Mouse (Mus musculus) lung, embryonic 14.5 days (tissue): Measurements from ENCODE around the gene Ubxn7. TPM values are rescaled to one million over a fixed set of nuclear protein-coding genes. Genes with fewer than 3 reads are reported as not detected.

Experiments
- ATAC-seq: fragments of 200-750 bp; cut with Nextera tagmentation; 2 replicates; pipeline ENCODE4 v1.8.0; 2017; ENCODE audit warnings: mild to moderate bottlenecking, moderate TSS enrichment, moderate library complexity; ENCODE audit not compliant: insufficient read depth
- DNase-seq: peaks from one replicate; pipeline ENCODE4 v3.0.0-alpha.2; 2015
- H3K27ac ChIP-seq: fragments of 300-500 bp; sonication (generic); 2 replicates; pipeline ENCODE4 v1.5.1; 2014; ENCODE audit warnings: low read depth, mild to moderate bottlenecking, moderate library complexity
- H3K27me3 ChIP-seq: fragments of 300-500 bp; sonication (generic); 2 replicates; pipeline ENCODE4 v1.6.1; 2014; ENCODE audit warnings: low read length, control low read depth; ENCODE audit not compliant: insufficient read depth
- H3K36me3 ChIP-seq: fragments of 300-500 bp; sonication (generic); 2 replicates; pipeline ENCODE4 v1.6.1; 2014; ENCODE audit warnings: control low read depth; ENCODE audit not compliant: insufficient read depth
- H3K4me1 ChIP-seq: fragments of 300-500 bp; sonication (generic); 2 replicates; pipeline ENCODE4 v1.6.1; 2014; ENCODE audit warnings: antibody characterized with exemption, control low read depth; ENCODE audit not compliant: insufficient read depth
- H3K4me2 ChIP-seq: fragments of 300-500 bp; sonication (generic); 2 replicates; pipeline ENCODE4 v1.6.1; 2014; ENCODE audit warnings: mild to moderate bottlenecking
- H3K4me3 ChIP-seq: fragments of 300-500 bp; sonication (generic); 2 replicates; pipeline ENCODE4 v1.5.1; 2014; ENCODE audit warnings: low read depth, low read length
- H3K9ac ChIP-seq: fragments of 300-500 bp; sonication (generic); 2 replicates; pipeline ENCODE4 v1.6.1; 2014
- H3K9me3 ChIP-seq: fragments of 300-500 bp; sonication (generic); 2 replicates; pipeline ENCODE4 v1.6.1; 2016; ENCODE audit warnings: low read depth, low read length, control low read depth
- CTCF ChIP-seq: IDR thresholded peaks from 2 replicates; pipeline ENCODE4 v1.5.1; 2016; ENCODE audit warnings: antibody characterized with exemption, low read depth
- WGBS: fragments of 180-500 bp; shearing (Covaris S2); extraction: QIAGEN DNeasy Blood & Tissue Kit; methylation state at CpG from one replicate; pipeline ENCODE4 v1.1.7; 2014; 5-methylcytosine and 5-hydroxymethylcytosine counted together
- polyA plus RNA-seq: library from polyadenylated mRNA; unstranded; fragments of >200 nt; fragmentation: Nextera tagmentation; extraction: Ambion mirVana; gene quantifications from 2 replicates; pipeline ENCODE4 v1.2.1, GENCODE M21; 2014

Ubxn7 gene
- polyA plus RNA-seq, 1 experiment from 2014 or later: 23.2 TPM

DNA sequence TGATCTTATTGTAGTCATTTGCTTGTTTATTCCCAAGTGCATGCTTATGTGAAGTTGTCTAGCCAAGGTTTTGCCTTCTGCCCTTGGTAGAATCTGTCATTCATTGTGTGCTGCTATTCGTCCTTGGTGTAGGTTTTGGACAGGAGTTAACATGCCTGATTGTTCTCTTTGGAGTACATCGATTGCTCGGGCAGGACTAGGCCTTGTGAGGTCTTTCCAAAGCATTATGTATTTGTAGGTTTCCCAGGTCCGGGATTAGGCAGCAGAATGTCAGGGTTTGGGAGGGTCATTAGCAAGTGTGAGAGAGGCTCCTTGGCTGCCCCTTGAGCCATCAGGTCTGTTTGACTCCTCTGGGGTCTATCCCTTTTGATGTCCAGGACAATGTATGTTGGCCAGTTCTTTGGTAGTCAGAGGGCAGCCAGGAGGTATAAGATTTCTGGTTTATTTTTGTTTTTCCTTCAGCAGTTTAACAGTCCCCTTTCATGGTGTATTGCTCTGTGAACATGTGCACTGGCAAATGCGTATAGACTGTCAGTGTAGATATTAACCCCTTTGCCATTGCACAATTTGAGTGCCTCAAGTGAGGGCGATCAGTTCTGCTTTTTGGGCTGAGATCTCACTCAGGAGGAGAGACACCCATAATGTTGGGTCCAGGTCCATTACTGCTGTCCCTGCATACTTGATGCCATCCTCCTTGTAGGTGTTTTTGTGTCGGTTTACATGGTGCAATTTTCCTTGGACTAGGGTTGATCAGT, 4.1 kb downstream of the Ubxn7 start:
- no peak overlapping the region for H3K4me3 ChIP-seq
- WGBS: 73% methylated on average over 7 of the region's 7 CpGs
- TF ChIP-seq CTCF: no peak
- H3K36me3 ChIP-seq: no peaks in the 10 kb centered on the region
- no peaks in the 10 kb centered on the region for H3K27me3 ChIP-seq
- no peak overlapping the region for H3K9ac ChIP-seq
- H3K9me3 ChIP-seq: no peaks in the 10 kb centered on the region
- no peak for DNase-seq
- no peak overlapping the region for H3K27ac ChIP-seq
- H3K4me1 ChIP-seq: no peaks in the 10 kb centered on the region
- no peak for ATAC-seq
- H3K4me2 ChIP-seq: no peak overlapping the region

- no peak overlapping the region for H3K27ac ChIP-seq
- TF ChIP-seq CTCF: no peak
- no peak overlapping the region for H3K4me3 ChIP-seq
- DNase-seq (no peak), ATAC-seq (no peak)
- H3K9me3 ChIP-seq: no peaks in the 10 kb centered on the region
- no peaks in the 10 kb centered on the region for H3K36me3 ChIP-seq
- no peak overlapping the region for H3K9ac ChIP-seq
- no peaks in the 10 kb centered on the region for H3K27me3 ChIP-seq
- no peak overlapping the region for H3K4me2 ChIP-seq
- H3K4me1 ChIP-seq: no peaks in the 10 kb centered on the region
These were observed 4.9 kb downstream of the Ubxn7 start for GRCm38 (mm10) chr16:32337001-32337400.

GRCm38 (mm10) chr16:32340451-32340850, 8.4 kb downstream of the Ubxn7 start:
- Histone ChIP-seq H3K9ac (no peak overlapping the region), H3K27ac (no peak overlapping the region), H3K4me3 (no peak overlapping the region), H3K27me3 (no peaks in the 10 kb centered on the region), H3K4me1 (no peaks in the 10 kb centered on the region), H3K9me3 (no peaks in the 10 kb centered on the region), H3K36me3 (no peaks in the 10 kb centered on the region), H3K4me2 (no peak overlapping the region)
- no peak for ATAC-seq
- DNase-seq: no peak
- 71% methylated on average over 1 of the region's 1 CpGs for WGBS
- TF ChIP-seq CTCF: no peak

GRCm38 (mm10) chr16:32345521-32345920, 13.5 kb downstream of the Ubxn7 start:
- ATAC-seq: no peak

GRCm38 (mm10) chr16:32350776-32351175, 18.7 kb downstream of the Ubxn7 start:
- Histone ChIP-seq H3K9me3 (no peaks in the 10 kb centered on the region), H3K36me3 (peaks cover 27% of the 10 kb centered on the region), H3K4me2 (no peak overlapping the region), H3K4me1 (no peaks in the 10 kb centered on the region), H3K27me3 (no peaks in the 10 kb centered on the region), H3K27ac (no peak overlapping the region), H3K9ac (no peak overlapping the region), H3K4me3 (no peak overlapping the region)
- TF ChIP-seq CTCF: no peak
- 82% methylated on average over 3 of the region's 3 CpGs for WGBS
- DNase-seq (no peak), ATAC-seq (no peak)

More at GRCm38 (mm10) chr16:32345521-32345920, 13.5 kb downstream of the Ubxn7 start:
- H3K4me2 ChIP-seq: no peak overlapping the region
- no peaks in the 10 kb centered on the region for H3K27me3 ChIP-seq
- no peak overlapping the region for H3K27ac ChIP-seq
- DNase-seq: no peak
- H3K9ac ChIP-seq: no peak overlapping the region
- TF ChIP-seq CTCF: no peak
- H3K4me1 ChIP-seq: no peaks in the 10 kb centered on the region
- H3K9me3 ChIP-seq: no peaks in the 10 kb centered on the region
- H3K36me3 ChIP-seq: no peaks in the 10 kb centered on the region
- no peak overlapping the region for H3K4me3 ChIP-seq

GRCm38 (mm10) chr16:32363530-32363929, 31.5 kb downstream of the Ubxn7 start:
- H3K27me3 ChIP-seq: no peaks in the 10 kb centered on the region
- ATAC-seq (no peak), DNase-seq (no peak)
- WGBS: 72% methylated on average over 2 of the region's 2 CpGs
- H3K4me1 ChIP-seq: no peaks in the 10 kb centered on the region
- peaks cover 32% of the 10 kb centered on the region for H3K36me3 ChIP-seq
- H3K4me3 ChIP-seq: no peak overlapping the region
- no peak overlapping the region for H3K27ac ChIP-seq
- H3K4me2 ChIP-seq: no peak overlapping the region
- no peak overlapping the region for H3K9ac ChIP-seq
- no peak for TF ChIP-seq CTCF
- H3K9me3 ChIP-seq: no peaks in the 10 kb centered on the region

DNA sequence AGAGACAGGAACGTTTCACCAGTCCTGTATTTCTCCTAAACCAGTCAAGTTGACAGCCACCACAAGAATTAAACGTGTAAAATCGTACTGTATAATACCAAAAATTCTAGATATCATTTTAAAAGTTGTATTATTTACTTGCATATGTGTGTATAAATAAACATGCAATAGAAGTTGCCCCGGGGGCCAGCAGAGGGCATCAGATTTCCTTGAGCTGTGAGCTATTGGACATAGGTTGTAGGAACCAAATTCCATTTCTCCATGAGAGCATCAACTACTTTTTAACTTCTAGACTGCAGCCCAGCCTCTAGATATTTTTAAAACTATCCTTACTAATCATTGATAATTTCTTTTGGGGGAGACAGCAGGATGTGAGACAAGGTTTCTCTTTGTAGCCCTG, 39.3 kb downstream of the Ubxn7 start:
- H3K36me3 ChIP-seq: peaks cover 71% of the 10 kb centered on the region
- H3K4me3 ChIP-seq: no peak overlapping the region
- no peak overlapping the region for H3K4me2 ChIP-seq
- H3K9ac ChIP-seq: no peak overlapping the region
- H3K9me3 ChIP-seq: no peaks in the 10 kb centered on the region
- H3K27me3 ChIP-seq: no peaks in the 10 kb centered on the region
- WGBS: 84% methylated on average over 4 of the region's 4 CpGs
- ATAC-seq (no peak), DNase-seq (peak; percentile 59)
- no peak overlapping the region for H3K27ac ChIP-seq
- H3K4me1 ChIP-seq: no peaks in the 10 kb centered on the region
- TF ChIP-seq CTCF: peak; percentile 42

DNA sequence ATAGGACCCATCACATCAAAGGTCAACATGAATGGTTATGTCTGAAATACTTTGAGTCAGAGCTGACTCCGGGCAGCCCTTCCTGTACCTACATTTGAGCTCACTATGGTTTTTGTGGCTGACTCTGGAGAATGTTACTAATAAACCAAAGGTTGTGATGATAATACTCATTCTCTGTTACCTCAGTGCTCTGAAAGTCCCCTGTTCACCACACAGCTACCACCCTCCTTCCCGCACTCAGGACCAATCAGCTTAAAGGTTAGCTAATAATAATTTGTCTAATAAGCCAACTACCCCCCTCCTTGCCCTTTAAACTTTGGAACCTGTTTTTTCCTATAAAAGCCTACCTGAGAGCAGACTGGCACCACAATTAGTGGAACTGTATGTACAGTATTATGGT, 47.5 kb downstream of the Ubxn7 start:
- H3K27me3 ChIP-seq: no peaks in the 10 kb centered on the region
- DNase-seq (no peak), ATAC-seq (no peak)
- peaks cover 84% of the 10 kb centered on the region for H3K36me3 ChIP-seq
- no peak overlapping the region for H3K4me2 ChIP-seq
- no peaks in the 10 kb centered on the region for H3K9me3 ChIP-seq
- no peak overlapping the region for H3K9ac ChIP-seq
- 93% methylated on average over 2 of the region's 2 CpGs for WGBS
- H3K4me1 ChIP-seq: no peaks in the 10 kb centered on the region
- no peak overlapping the region for H3K27ac ChIP-seq
- TF ChIP-seq CTCF: no peak
- no peak overlapping the region for H3K4me3 ChIP-seq
